Mouse (Mus musculus): ENCODE data around the gene Cyp2c40. TPM values are rescaled to one million over a fixed set of nuclear protein-coding genes. Genes with fewer than 3 reads are reported as not detected.
"Not testable (repeated sequence)": the region's sequence is repeated elsewhere in the genome, so short reads cannot be mapped to it uniquely, and the experiment has no call there.

The Cyp2c40 gene
- not detected for total RNA-seq (2021)
- long read RNA-seq, experiment 1, result 0 reads
- long read RNA-seq, experiment 2, result 0 reads

- DNase-seq (ENCODE audit: low spot score in 2 of 2); intact Hi-C loops (cut with DNase I): not testable (repeated sequence)
These were observed at the start of gene Cyp2c40 for GRCm38 (mm10) chr19:39812714-39813113. Cyp2c40 (minus strand) TSS chr19:39812814.

GRCm38 (mm10) chr19:39820931-39821330 lies 8.3 kb upstream of the Cyp2c40 start:
- intact Hi-C loops (cut with DNase I); DNase-seq (ENCODE audit: low spot score in 2 of 2): not testable (repeated sequence)

GRCm38 (mm10) chr19:39816400-39816799 lies 3.8 kb upstream of the Cyp2c40 start:
- intact Hi-C loops (cut with DNase I); DNase-seq (ENCODE audit: low spot score in 2 of 2): not testable (repeated sequence)

- intact Hi-C loops (cut with DNase I); DNase-seq (ENCODE audit: low spot score in 2 of 2): not testable (repeated sequence)
These were observed 3.4 kb upstream of the Cyp2c40 start for GRCm38 (mm10) chr19:39815991-39816390.

GRCm38 (mm10) chr19:39785458-39785857 lies 27.2 kb downstream of the Cyp2c40 start:
- intact Hi-C loops (cut with DNase I); DNase-seq (ENCODE audit: low spot score in 2 of 2): not testable (repeated sequence)

GRCm38 (mm10) chr19:39745357-39745756 lies 67.3 kb downstream of the Cyp2c40 start:
- no peak for DNase-seq (ENCODE audit: low spot score in 2 of 2)
- intact Hi-C loops (cut with DNase I), result no loop called here

- intact Hi-C loops (cut with DNase I); DNase-seq (ENCODE audit: low spot score in 2 of 2): not testable (repeated sequence)
These were observed 68.3 kb downstream of the Cyp2c40 start for GRCm38 (mm10) chr19:39744361-39744760.

GRCm38 (mm10) chr19:39740920-39741319 lies 71.7 kb downstream of the Cyp2c40 start, which contains the start of gene Cyp2c68:
Cyp2c68 (minus strand) TSS chr19:39741054.
- no peak for DNase-seq (ENCODE audit: low spot score in 2 of 2)
- intact Hi-C loops (cut with DNase I), result no loop called here

Other genes with a start within 250 kb of the Cyp2c40 start
- gene Cyp2c67, start 163.8 kb downstream of the Cyp2c40 start, total RNA-seq (2021), result not detected
- gene Cyp2c68, start 71.8 kb downstream of the Cyp2c40 start, total RNA-seq (2021), result not detected
- gene Cyp2c69, start 74.0 kb upstream of the Cyp2c40 start, total RNA-seq (2021), result not detected
- gene Cyp2c37, start 179.6 kb upstream of the Cyp2c40 start, total RNA-seq (2021), result not detected